Mouse (Mus musculus): ENCODE measurements around the gene Katnal1.
A peak's percentile ranks its signal among the peaks of the same experiment; 100 is the strongest.

Katnal1 gene

GRCm38 (mm10) chr5:148929116-148929449, at the start of gene Katnal1:
Katnal1 (minus strand) TSS chr5:148929320.
- no peak for DNase-seq

GRCm38 (mm10) chr5:148978458-148979165, 49.5 kb upstream of the Katnal1 start:
- peak; percentile 94 for DNase-seq

- DNase-seq, result peak; percentile 41
Observed at GRCm38 (mm10) chr5:148977698-148978457, 48.8 kb upstream of the Katnal1 start.

GRCm38 (mm10) chr5:148976876-148977275, 47.8 kb upstream of the Katnal1 start:
- DNase-seq, result no peak

GRCm38 (mm10) chr5:148975035-148975434, 45.9 kb upstream of the Katnal1 start:
- DNase-seq, result no peak

GRCm38 (mm10) chr5:148973019-148973668, 44.0 kb upstream of the Katnal1 start:
- DNase-seq, result no peak

- DNase-seq, result peak; percentile 53
Observed at GRCm38 (mm10) chr5:148972167-148972566, 43.0 kb upstream of the Katnal1 start.

- DNase-seq, result peak; percentile 74
Observed at GRCm38 (mm10) chr5:148969648-148970047, 40.5 kb upstream of the Katnal1 start.

- DNase-seq, result no peak
Observed at GRCm38 (mm10) chr5:148968958-148969576, 39.9 kb upstream of the Katnal1 start.

GRCm38 (mm10) chr5:148968179-148968578, 39.1 kb upstream of the Katnal1 start:
- no peak for DNase-seq

GRCm38 (mm10) chr5:148966395-148966794, 37.3 kb upstream of the Katnal1 start:
- no peak for DNase-seq

GRCm38 (mm10) chr5:148965691-148966333, 36.7 kb upstream of the Katnal1 start:
- DNase-seq, result peak; percentile 41

GRCm38 (mm10) chr5:148965089-148965591, 36.0 kb upstream of the Katnal1 start:
- DNase-seq, result no peak

- DNase-seq, result no peak
Observed at GRCm38 (mm10) chr5:148964251-148964650, 35.1 kb upstream of the Katnal1 start.

- peak; percentile 71 for DNase-seq
Observed at GRCm38 (mm10) chr5:148960211-148960610, 31.1 kb upstream of the Katnal1 start.

- DNase-seq, result peak; percentile 95
Observed at GRCm38 (mm10) chr5:148959068-148959990, 30.2 kb upstream of the Katnal1 start.

- peak; percentile 55 for DNase-seq
Observed at GRCm38 (mm10) chr5:148958355-148958754, 29.2 kb upstream of the Katnal1 start.

GRCm38 (mm10) chr5:148956898-148957535, 27.9 kb upstream of the Katnal1 start:
- no peak for DNase-seq

GRCm38 (mm10) chr5:148956091-148956490, 27.0 kb upstream of the Katnal1 start:
- peak; percentile 54 for DNase-seq

- no peak for DNase-seq
Observed at GRCm38 (mm10) chr5:148955575-148955974, 26.5 kb upstream of the Katnal1 start.

Measured in kidney, adult 11 months (tissue).